ENCODE assay signal across 9 mouse cellular contexts in genomic region chr19:46670691-46671090, GRCm38 (mm10). TPM values are rescaled to one million over a fixed set of nuclear protein-coding genes. Genes with fewer than 3 reads are reported as not detected.
DNase-seq lines count a peak whose midpoint lies in the region; ATAC-seq lines count a peak whose summit lies in the region.
"Had no signal": no experiment of that assay in that cellular context is flagged by ENCODE, and none has a peak within 500 bp of the region (broad histone marks: within the 10 kb centered on the region; RNA-seq: fewer than 3 reads in every experiment).

No protein-coding gene starts in this region.

- peaks cover under 1% of the 10 kb centered on the region; the same call in 1 of the 2 replicates for H3K4me1 ChIP-seq in embryonic facial prominence, embryonic 12.5 days

- no peak overlapping the region for H3K9ac ChIP-seq in embryonic facial prominence, embryonic 12.5 days

- no peak overlapping the region for H3K27ac ChIP-seq in embryonic facial prominence, embryonic 12.5 days

- no peak for ATAC-seq in CD4-positive, CD25-positive, alpha-beta regulatory T cell, adult 4 months
- ATAC-seq in embryonic facial prominence, embryonic 12.5 days (ENCODE audit: insufficient number of reproducible peaks, insufficient read depth, low FRiP score, low TSS enrichment) = peak; percentile 41; the same call in 1 of the 2 replicates
- peak; percentile 63 for ATAC-seq in megakaryocyte-erythroid progenitor cell, adult 5-6 weeks (replicated peaks; ENCODE audit: low FRiP score, low TSS enrichment, poor library complexity, severe bottlenecking)

- WGBS in embryonic facial prominence, embryonic 12.5 days = 17% methylated on average over 13 of the region's 13 CpGs

- DNase-seq in CD4-positive, CD25-positive, alpha-beta regulatory T cell, adult 2 months (ENCODE audit: low read depth, low spot score) = peak; percentile 66
- peak; percentile 64 for DNase-seq in adrenal gland, adult 2 months
- DNase-seq in heart, postnatal 10 days = peak; percentile 73 to 82
- peak; percentile 50 to 59 for DNase-seq in layer of hippocampus, postnatal 14 days (ENCODE audit: low spot score in 2 of 2)
- peak; percentile 24 for DNase-seq in spleen, adult 12 weeks (ENCODE audit: low spot score)

- no peaks in the 10 kb centered on the region for H3K9me3 ChIP-seq in embryonic facial prominence, embryonic 12.5 days

- H3K4me2 ChIP-seq in embryonic facial prominence, embryonic 12.5 days (replicated peaks) = no peak overlapping the region

- H3K27me3 ChIP-seq in embryonic facial prominence, embryonic 12.5 days = peaks cover 8% of the 10 kb centered on the region; the same call in 1 of the 2 replicates

- no peaks in the 10 kb centered on the region for H3K36me3 ChIP-seq in embryonic facial prominence, embryonic 12.5 days

- intact Hi-C loops in heart, postnatal 10 days (cut with DNase I) = loop anchor here (1.0 to 10.0 kb wide), 3 partner anchors 70 to 324 kb away; no protein-coding TSS in a partner anchor

- H3K4me3 ChIP-seq in embryonic facial prominence, embryonic 12.5 days = no peak overlapping the region

RNA-seq across cellular contexts. Expression of gene Cyp17a1, which starts 2.3 kb away (rescaled TPM):
- not detected for polyA plus RNA-seq in CD4-positive, CD25-positive, alpha-beta regulatory T cell, adult 4 months (2017; shearing (Covaris generic))
- 1 to 10 TPM; 1.7 to 3.0 TPM for total RNA-seq in adrenal gland, adult 2 months (2021)
- polyA plus RNA-seq in adrenal gland, adult 2 months (2012; rRNA removed) = 0.18 and 0.19 TPM in 2 replicates
- polyA plus RNA-seq in embryonic facial prominence, embryonic 12.5 days (2016; fragmentation: Nextera tagmentation; extraction: Ambion mirVana) = 0.26 TPM in 1 of 2 replicates, not detected in the other
- total RNA-seq in heart, postnatal 10 days (2021) = not detected
- total RNA-seq in layer of hippocampus, postnatal 14 days (2021) = not detected
- total RNA-seq in megakaryocyte-erythroid progenitor cell, adult 5-6 weeks (2014; fragmentation: Nextera tagmentation) = not detected in 2 replicates
- total RNA-seq in megakaryocyte-erythroid progenitor cell, adult 5-6 weeks (2017) = not detected in 2 replicates
- total RNA-seq: left cerebral cortex, postnatal 10 days had no signal

RNA-seq across cellular contexts. Expression of gene Borcs7, which starts 19.0 kb away (rescaled TPM):
- polyA plus RNA-seq in CD4-positive, CD25-positive, alpha-beta regulatory T cell, adult 4 months (2017; shearing (Covaris generic)) = 1 to 10 TPM; 6.8 to 7.4 TPM
- total RNA-seq in adrenal gland, adult 2 months (2021) = 10 to 100 TPM; 13.5 to 14.5 TPM
- polyA plus RNA-seq in adrenal gland, adult 2 months (2012; rRNA removed) = 2.3 and 2.9 TPM in 2 replicates
- polyA plus RNA-seq in embryonic facial prominence, embryonic 12.5 days (2016; fragmentation: Nextera tagmentation; extraction: Ambion mirVana) = 16.1 TPM in 2 replicates
- total RNA-seq in heart, postnatal 10 days (2021) = 10 to 100 TPM; 11.7 to 13.6 TPM
- 10 to 100 TPM; 18.7 to 21.2 TPM for total RNA-seq in layer of hippocampus, postnatal 14 days (2021)
- 11.3 TPM in 2 replicates for total RNA-seq in megakaryocyte-erythroid progenitor cell, adult 5-6 weeks (2014; fragmentation: Nextera tagmentation)
- total RNA-seq in megakaryocyte-erythroid progenitor cell, adult 5-6 weeks (2017) = 3.5 and 4.3 TPM in 2 replicates

RNA-seq across cellular contexts. Expression of gene As3mt, which starts 36.6 kb away (rescaled TPM):
- polyA plus RNA-seq in CD4-positive, CD25-positive, alpha-beta regulatory T cell, adult 4 months (2017; shearing (Covaris generic)) = 10 to 100 TPM; 15.1 to 15.2 TPM
- 10 to 100 TPM; 89.0 to 94.8 TPM for total RNA-seq in adrenal gland, adult 2 months (2021)
- polyA plus RNA-seq in adrenal gland, adult 2 months (2012; rRNA removed) = 11.3 and 14.3 TPM in 2 replicates
- 28.5 and 30.4 TPM in 2 replicates for polyA plus RNA-seq in embryonic facial prominence, embryonic 12.5 days (2016; fragmentation: Nextera tagmentation; extraction: Ambion mirVana)
- total RNA-seq in heart, postnatal 10 days (2021) = 10 to 100 TPM; 61.4 to 69.0 TPM
- 10 to 100 TPM; 16.4 to 16.7 TPM for total RNA-seq in layer of hippocampus, postnatal 14 days (2021)
- total RNA-seq in megakaryocyte-erythroid progenitor cell, adult 5-6 weeks (2014; fragmentation: Nextera tagmentation) = 6.5 and 6.6 TPM in 2 replicates
- total RNA-seq in megakaryocyte-erythroid progenitor cell, adult 5-6 weeks (2017) = 1.6 and 16.2 TPM in 2 replicates

Comparison
In these comparisons a context has a peak if more than half of its experiments do, and no peak if none do; other contexts are left out.
1. DNase-seq: peak in every context shown above with its lines; median percentile 78 in heart, postnatal 10 days; 66 in CD4-positive, CD25-positive, alpha-beta regulatory T cell, adult 2 months; 64 in adrenal gland, adult 2 months; 54 in layer of hippocampus, postnatal 14 days; 24 in spleen, adult 12 weeks.